Mouse (Mus musculus): ENCODE results near the gene Fuca2. TPM values are rescaled to one million over a fixed set of nuclear protein-coding genes. Genes with fewer than 3 reads are reported as not detected.
A peak's percentile ranks its signal among the peaks of the same experiment; 100 is the strongest.
"Not testable (repeated sequence)": the region's sequence is repeated elsewhere in the genome, so short reads cannot be mapped to it uniquely, and the experiment has no call there.

The Fuca2 gene
- polyA plus RNA-seq, 1 experiment from 2014 or later, result 78.9 TPM

DNA sequence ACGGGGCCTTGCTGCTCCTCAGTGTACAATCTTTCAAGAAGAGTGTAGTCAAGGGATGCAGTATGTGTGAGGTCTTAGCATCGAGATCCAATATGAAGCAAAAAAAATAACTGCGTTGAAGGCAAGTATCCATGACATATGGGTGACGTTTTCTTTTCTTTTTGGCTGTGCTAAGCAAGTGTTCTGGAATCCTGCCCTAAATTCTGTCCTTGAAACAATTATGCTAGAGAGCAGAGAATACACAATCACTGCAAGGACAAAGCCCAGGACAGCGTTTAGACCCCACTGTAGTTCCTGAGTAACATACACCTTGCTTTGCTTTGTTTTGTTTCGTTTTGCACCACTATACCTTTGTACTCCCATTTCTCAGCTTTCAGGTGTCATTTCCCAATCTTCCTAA is 20.0 kb upstream of the Fuca2 start:
- H3K27me3 ChIP-seq, result peaks cover 11% of the 10 kb centered on the region; the same call in 1 of the 2 replicates
- no peak overlapping the region for H3K27ac ChIP-seq
- no peak overlapping the region for H3K9ac ChIP-seq
- no peaks in the 10 kb centered on the region for H3K36me3 ChIP-seq
- no peak overlapping the region for H3K4me3 ChIP-seq
- ATAC-seq (replicated peaks; ENCODE audit: insufficient number of reproducible peaks, insufficient read depth, low FRiP score, low read depth), result no peak
- H3K4me2 ChIP-seq, result no peak overlapping the region
- 71% methylated on average over 6 of the region's 6 CpGs for WGBS
- no peaks in the 10 kb centered on the region; the same call in 1 of the 2 replicates for H3K9me3 ChIP-seq (replicated peaks)
- H3K4me1 ChIP-seq (replicated peaks), result peaks cover 7% of the 10 kb centered on the region

DNA sequence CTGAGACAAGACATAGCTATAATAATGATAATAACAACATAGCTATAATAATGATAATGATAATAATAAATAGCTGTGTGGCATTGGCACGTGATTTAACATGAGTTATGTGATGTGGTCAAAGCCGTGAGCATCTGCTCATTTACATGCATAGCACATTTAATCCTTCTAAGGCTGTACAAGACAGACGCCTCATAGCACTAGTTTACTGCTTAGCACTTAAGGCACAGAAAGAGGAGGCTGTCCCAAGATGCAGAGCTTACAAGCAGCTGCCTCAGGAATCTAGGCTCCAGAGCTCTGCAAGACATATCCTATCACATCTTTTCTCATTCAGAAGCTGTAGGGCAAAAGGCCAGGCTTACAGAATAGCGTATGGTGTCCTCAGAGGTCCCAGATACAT is 13.4 kb upstream of the Fuca2 start:
- no peak overlapping the region for H3K4me2 ChIP-seq
- H3K9me3 ChIP-seq (replicated peaks), result no peaks in the 10 kb centered on the region
- H3K27me3 ChIP-seq, result no peaks in the 10 kb centered on the region
- no peaks in the 10 kb centered on the region for H3K36me3 ChIP-seq
- H3K27ac ChIP-seq, result no peak overlapping the region
- H3K4me3 ChIP-seq, result no peak overlapping the region
- H3K9ac ChIP-seq, result no peak overlapping the region
- WGBS, result 77% methylated on average over 4 of the region's 4 CpGs
- H3K4me1 ChIP-seq (replicated peaks), result peaks cover 6% of the 10 kb centered on the region
- no peak for ATAC-seq (replicated peaks; ENCODE audit: insufficient number of reproducible peaks, insufficient read depth, low FRiP score, low read depth)

DNA sequence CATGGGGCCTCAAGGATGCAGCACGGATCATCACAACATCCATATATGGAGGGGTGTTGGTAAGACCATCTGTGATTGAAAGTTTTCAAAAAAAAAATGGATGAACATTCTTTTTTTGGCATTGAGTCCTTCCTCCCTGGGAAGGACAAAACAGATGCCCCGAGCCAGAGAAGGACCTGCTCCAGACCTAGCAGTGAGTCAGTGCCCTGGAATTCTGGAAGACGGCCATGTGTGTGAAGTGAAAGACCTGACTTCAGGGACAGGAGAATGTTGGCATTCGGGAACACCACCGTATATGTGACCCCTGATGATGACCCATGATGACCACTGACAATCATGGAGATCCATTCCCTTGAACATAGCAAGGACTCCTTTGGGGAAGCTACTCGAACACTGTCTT is 9.7 kb upstream of the Fuca2 start:
- Histone ChIP-seq H3K4me1 (replicated peaks) (peaks cover 6% of the 10 kb centered on the region), H3K27ac (peak overlapping the region; percentile 45), H3K4me2 (no peak overlapping the region), H3K4me3 (no peak overlapping the region), H3K36me3 (no peaks in the 10 kb centered on the region), H3K9ac (no peak overlapping the region), H3K9me3 (replicated peaks) (no peaks in the 10 kb centered on the region), H3K27me3 (no peaks in the 10 kb centered on the region)
- 40% methylated on average over 6 of the region's 6 CpGs for WGBS
- no peak for ATAC-seq (replicated peaks; ENCODE audit: insufficient number of reproducible peaks, insufficient read depth, low FRiP score, low read depth)

DNA sequence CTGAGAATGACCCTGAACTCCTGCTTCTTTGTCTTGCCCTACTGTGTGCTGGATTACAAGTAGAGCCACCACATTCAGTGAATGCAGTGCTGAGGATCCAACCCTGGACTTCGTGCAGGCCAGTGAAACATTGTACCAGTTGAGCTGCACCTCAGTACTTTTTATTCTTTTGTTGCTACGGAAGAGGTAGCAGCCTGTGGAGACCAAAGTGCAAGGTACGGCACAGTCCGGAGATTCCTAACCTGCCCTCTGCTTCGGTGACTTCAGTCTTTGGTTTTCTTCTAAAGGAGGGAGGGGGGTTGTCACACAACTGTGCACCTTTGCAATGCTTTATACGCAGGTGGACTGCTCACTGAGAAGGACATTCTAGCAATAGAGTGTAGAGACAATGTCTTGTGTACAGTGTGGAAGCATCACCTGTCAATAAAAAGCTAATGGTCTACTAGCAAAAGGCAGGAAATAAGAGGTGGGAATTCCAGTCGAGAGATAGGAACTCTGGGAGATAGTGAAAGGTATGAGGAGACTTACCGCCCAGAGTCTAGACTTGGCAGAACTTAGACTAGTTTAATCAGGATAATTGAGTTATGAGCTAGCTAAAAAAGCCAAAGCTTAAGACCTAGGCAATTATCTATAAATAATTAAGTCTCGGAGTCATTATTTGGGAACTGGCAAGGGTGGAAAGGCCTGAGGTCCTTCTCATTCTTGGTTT is 5.2 kb upstream of the Fuca2 start:
- 83% methylated on average over 9 of the region's 9 CpGs for WGBS
- Histone ChIP-seq H3K4me1 (replicated peaks) (peaks cover 19% of the 10 kb centered on the region), H3K4me3 (no peak overlapping the region), H3K36me3 (no peaks in the 10 kb centered on the region), H3K9me3 (replicated peaks) (no peaks in the 10 kb centered on the region), H3K9ac (no peak overlapping the region), H3K27me3 (no peaks in the 10 kb centered on the region), H3K4me2 (no peak overlapping the region), H3K27ac (no peak overlapping the region)
- no peak for ATAC-seq (replicated peaks; ENCODE audit: insufficient number of reproducible peaks, insufficient read depth, low FRiP score, low read depth)

DNA sequence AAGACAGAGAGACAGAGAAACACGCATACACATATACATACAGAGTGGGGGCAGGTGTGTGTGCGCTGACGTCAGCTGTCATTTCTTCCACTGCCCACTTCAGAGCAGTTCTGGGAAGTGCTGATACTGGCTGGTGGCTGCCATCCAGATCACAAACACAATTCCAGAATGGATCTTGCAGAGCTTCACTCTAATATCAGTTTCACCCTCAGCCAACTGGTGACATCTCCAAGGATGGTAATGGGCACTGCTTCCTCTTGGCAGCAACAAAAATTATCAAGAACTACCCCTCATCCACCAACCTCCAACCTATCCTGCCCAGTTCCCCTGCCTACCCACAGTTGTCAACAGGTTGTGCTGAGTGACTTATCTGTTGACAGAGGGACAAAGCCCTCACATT is 3.0 kb upstream of the Fuca2 start:
- Histone ChIP-seq H3K27me3 (no peaks in the 10 kb centered on the region), H3K4me1 (replicated peaks) (peaks cover 17% of the 10 kb centered on the region), H3K4me2 (no peak overlapping the region), H3K4me3 (no peak overlapping the region), H3K27ac (peak overlapping the region; percentile 56), H3K9ac (no peak overlapping the region), H3K9me3 (replicated peaks) (no peaks in the 10 kb centered on the region), H3K36me3 (no peaks in the 10 kb centered on the region)
- ATAC-seq (replicated peaks; ENCODE audit: insufficient number of reproducible peaks, insufficient read depth, low FRiP score, low read depth), result peak; percentile 65
- WGBS, result 63% methylated on average over 3 of the region's 3 CpGs

DNA sequence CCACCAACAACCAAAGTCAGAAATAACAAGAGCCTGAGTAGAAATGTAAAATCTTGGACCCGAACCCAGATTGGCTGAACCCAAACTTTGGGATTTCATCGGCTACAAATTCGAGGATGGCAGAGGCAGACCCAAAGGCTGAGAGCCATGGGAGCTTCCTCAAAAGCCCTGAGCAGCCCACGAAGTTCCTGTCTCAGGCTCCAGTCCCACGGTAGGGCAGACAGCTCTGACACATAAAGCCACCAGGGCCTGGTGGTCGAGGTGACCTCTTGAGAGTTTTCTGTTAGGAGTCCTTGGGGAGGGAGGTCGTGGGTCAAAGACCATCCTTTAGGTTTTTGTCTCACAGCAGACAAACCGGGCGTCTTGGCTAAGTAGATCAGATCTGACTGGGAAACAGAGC is 1.1 kb downstream of the Fuca2 start:
- Histone ChIP-seq H3K4me2 (peak overlapping the region; percentile 91), H3K36me3 (no peaks in the 10 kb centered on the region), H3K27me3 (no peaks in the 10 kb centered on the region), H3K4me1 (replicated peaks) (peaks cover 27% of the 10 kb centered on the region), H3K9me3 (replicated peaks) (no peaks in the 10 kb centered on the region), H3K27ac (peak overlapping the region; percentile 55), H3K9ac (peak overlapping the region; percentile 64), H3K4me3 (peak overlapping the region; percentile 68)
- WGBS, result 50% methylated on average over 9 of the region's 9 CpGs
- ATAC-seq (replicated peaks; ENCODE audit: insufficient number of reproducible peaks, insufficient read depth, low FRiP score, low read depth), result no peak

DNA sequence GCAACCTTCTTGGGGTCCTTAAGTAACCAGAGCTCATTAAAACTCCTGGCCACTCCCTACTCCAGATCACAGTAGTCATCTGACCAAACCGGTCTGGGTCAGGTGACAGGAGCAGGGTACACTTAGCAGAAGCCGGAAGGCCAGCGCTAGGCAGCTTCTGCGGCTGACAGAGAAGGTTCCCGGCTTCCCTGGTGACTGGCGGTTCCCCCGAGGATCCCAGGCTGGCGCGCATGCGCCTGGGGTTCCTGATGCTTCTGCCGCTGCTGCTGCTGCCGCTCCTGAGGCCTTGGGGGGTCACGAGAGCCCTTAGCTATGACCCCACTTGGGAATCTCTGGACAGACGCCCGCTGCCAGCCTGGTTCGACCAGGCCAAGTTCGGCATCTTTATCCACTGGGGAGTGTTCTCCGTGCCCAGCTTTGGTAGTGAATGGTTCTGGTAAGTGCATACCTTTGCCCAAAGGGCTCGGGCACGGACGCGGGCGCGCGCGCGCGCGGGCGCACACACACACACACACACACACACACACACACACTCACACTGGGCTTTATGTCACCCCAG is 1.7 kb downstream of the Fuca2 start:
- Histone ChIP-seq H3K27ac (peak overlapping the region; percentile 55), H3K27me3 (no peaks in the 10 kb centered on the region), H3K9ac (peak overlapping the region; percentile 64), H3K4me3 (peak overlapping the region; percentile 68), H3K9me3 (replicated peaks) (no peaks in the 10 kb centered on the region), H3K4me2 (peak overlapping the region; percentile 91), H3K36me3 (no peaks in the 10 kb centered on the region), H3K4me1 (replicated peaks) (peaks cover 27% of the 10 kb centered on the region)
- ATAC-seq (replicated peaks; ENCODE audit: insufficient number of reproducible peaks, insufficient read depth, low FRiP score, low read depth), result peak; percentile 85
- 1% methylated on average over 30 of the region's 30 CpGs for WGBS

DNA sequence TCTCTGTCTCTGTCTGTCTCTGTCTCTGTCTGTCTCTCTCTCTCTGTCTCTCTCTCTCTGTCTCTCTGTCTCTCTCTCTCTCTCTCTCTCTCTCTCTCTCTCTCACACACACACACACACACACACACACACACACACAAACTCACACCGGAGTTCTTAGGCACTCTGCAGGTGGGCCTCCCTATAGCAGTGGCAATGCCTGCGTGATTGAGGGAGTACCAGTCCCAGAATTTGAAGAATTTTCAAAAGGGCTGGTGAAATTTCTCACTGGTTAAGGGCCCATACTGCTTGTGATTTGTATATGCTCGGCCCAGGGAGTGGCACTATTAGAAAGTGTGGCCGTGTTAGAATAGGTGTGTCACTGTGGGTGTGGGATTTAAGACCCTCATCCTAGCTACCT is 2.2 kb downstream of the Fuca2 start:
- H3K27me3 ChIP-seq; H3K36me3 ChIP-seq; ATAC-seq (replicated peaks; ENCODE audit: insufficient number of reproducible peaks, insufficient read depth, low FRiP score, low read depth); H3K9me3 ChIP-seq (replicated peaks): not testable (repeated sequence)
- Histone ChIP-seq H3K4me3 (peak overlapping the region; percentile 68), H3K4me2 (peak overlapping the region; percentile 91), H3K9ac (peak overlapping the region; percentile 64), H3K27ac (peak overlapping the region; percentile 55), H3K4me1 (replicated peaks) (peaks cover 22% of the 10 kb centered on the region)
- WGBS, result 40% methylated on average over 4 of the region's 4 CpGs

DNA sequence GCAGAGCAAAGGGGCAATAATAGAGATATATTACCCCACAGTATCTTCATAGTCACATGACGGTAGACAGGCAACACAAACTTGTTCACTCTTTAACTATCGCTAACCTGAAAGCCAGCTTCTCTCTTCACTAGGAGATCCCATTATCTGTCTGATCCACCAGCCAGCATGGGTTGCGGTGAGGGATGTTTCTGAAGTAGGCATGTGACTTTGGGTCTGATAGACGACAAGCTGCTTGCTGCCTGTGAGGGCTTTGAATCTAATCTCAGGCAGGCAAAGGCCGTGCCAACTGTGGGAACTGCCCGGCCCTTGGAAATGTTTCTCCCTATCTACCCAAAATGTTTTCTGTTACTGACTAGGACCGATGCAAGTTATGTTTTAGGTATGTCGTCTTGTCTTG is 3.0 kb downstream of the Fuca2 start:
- peak overlapping the region; percentile 91 for H3K4me2 ChIP-seq
- no peaks in the 10 kb centered on the region for H3K9me3 ChIP-seq (replicated peaks)
- H3K27ac ChIP-seq, result peak overlapping the region; percentile 55
- peaks cover 7% of the 10 kb centered on the region; the same call in 1 of the 2 replicates for H3K36me3 ChIP-seq
- peak overlapping the region; percentile 68 for H3K4me3 ChIP-seq
- H3K4me1 ChIP-seq (replicated peaks), result peaks cover 15% of the 10 kb centered on the region
- no peak for ATAC-seq (replicated peaks; ENCODE audit: insufficient number of reproducible peaks, insufficient read depth, low FRiP score, low read depth)
- H3K9ac ChIP-seq, result no peak overlapping the region
- WGBS, result 35% methylated on average over 8 of the region's 8 CpGs
- no peaks in the 10 kb centered on the region for H3K27me3 ChIP-seq

DNA sequence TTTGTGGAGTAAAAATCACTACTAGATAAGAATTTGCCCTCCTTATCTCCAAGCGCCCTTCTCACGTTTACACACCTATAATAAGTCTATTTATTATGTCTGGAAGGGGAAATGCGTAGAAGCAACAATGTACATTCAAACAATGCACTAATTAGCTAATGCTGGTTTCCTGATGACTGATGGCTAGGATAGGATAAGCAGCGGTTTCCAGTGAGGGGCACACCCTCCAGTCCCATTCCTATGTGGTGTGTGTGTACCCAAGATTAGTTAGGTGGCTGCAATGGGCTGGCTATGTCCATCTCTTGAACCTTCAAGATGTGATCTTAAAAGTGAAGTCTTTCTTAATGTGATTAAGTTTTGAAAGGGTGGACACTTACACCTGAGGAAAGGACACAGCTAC is 22.5 kb downstream of the Fuca2 start:
- Histone ChIP-seq H3K36me3 (0 out of 2 replicates have a peak, but pooled peaks cover under 1% of the 10 kb centered on the region), H3K27me3 (no peaks in the 10 kb centered on the region), H3K4me1 (replicated peaks) (no peaks in the 10 kb centered on the region), H3K9ac (no peak overlapping the region), H3K4me2 (no peak overlapping the region), H3K9me3 (replicated peaks) (no peaks in the 10 kb centered on the region), H3K27ac (no peak overlapping the region), H3K4me3 (no peak overlapping the region)
- no peak for ATAC-seq (replicated peaks; ENCODE audit: insufficient number of reproducible peaks, insufficient read depth, low FRiP score, low read depth)
- 80% methylated on average over 4 of the region's 4 CpGs for WGBS

DNA sequence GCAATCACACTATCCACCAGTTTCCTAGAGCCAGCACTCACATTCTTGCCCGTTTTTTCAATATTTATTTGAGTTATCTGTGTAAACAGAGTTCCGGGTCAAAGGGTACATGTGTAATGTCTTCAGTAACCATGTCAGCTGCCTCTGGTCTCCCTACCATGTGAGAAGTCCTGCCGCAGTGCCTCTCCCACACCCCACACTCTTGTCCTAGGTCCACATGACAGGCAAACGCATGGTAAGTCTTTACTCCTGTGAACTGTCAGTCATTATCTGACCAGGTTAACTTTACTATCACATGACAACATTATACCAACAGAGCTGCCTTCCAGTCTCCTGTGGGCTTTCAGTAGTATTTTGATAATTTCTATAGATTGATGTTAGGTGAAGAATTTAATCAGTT is 28.8 kb downstream of the Fuca2 start:
- Histone ChIP-seq H3K4me1 (replicated peaks) (no peaks in the 10 kb centered on the region), H3K27me3 (no peaks in the 10 kb centered on the region), H3K4me3 (no peak overlapping the region), H3K4me2 (no peak overlapping the region), H3K27ac (no peak overlapping the region), H3K9me3 (replicated peaks) (no peaks in the 10 kb centered on the region), H3K36me3 (peaks cover 33% of the 10 kb centered on the region), H3K9ac (no peak overlapping the region)
- ATAC-seq (replicated peaks; ENCODE audit: insufficient number of reproducible peaks, insufficient read depth, low FRiP score, low read depth), result no peak
- WGBS, result 78% methylated on average over 4 of the region's 4 CpGs

DNA sequence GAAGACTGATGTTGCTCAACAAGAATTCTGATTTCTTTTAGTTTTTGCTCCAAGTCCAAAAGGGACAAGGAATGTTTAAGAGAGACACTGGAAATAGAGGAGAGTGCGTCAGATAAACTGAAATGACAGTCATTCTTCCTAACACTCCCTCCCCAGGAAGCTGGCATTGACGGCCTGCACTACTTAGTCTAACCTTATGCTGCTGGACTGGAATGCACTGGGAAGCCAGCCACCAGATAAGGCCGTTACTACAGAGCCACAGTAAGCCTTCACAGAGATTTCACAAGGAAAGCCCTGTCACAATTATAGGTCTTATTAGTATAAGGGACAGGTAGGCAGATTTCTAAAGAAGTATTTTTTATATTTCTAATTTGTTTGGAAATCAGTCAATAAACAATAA is 35.4 kb downstream of the Fuca2 start:
- peak; percentile 80; the same call in 1 of the 2 replicates for ATAC-seq (replicated peaks; ENCODE audit: insufficient number of reproducible peaks, insufficient read depth, low FRiP score, low read depth)
- 27% methylated on average over 3 of the region's 3 CpGs for WGBS
- Histone ChIP-seq H3K9me3 (replicated peaks) (no peaks in the 10 kb centered on the region), H3K4me2 (no peak overlapping the region), H3K4me1 (replicated peaks) (peaks cover 14% of the 10 kb centered on the region), H3K36me3 (peaks cover 31% of the 10 kb centered on the region), H3K4me3 (no peak overlapping the region), H3K9ac (no peak overlapping the region), H3K27ac (peak overlapping the region; percentile 76), H3K27me3 (no peaks in the 10 kb centered on the region)

Measured in heart, embryonic 15.5 days (tissue).